Mouse (Mus musculus): ENCODE results near the gene Bmp3. TPM values are rescaled to one million over a fixed set of nuclear protein-coding genes. Genes with fewer than 3 reads are reported as not detected.

Bmp3 gene
- 1.1 TPM for polyA plus RNA-seq (2015; fragmentation: Illumina TruSeq; extraction: RNeasy Lipid Tissue Mini Kit (QIAGEN cat#74804); ENCODE audit: insufficient read depth, low replicate concordance)

DNA sequence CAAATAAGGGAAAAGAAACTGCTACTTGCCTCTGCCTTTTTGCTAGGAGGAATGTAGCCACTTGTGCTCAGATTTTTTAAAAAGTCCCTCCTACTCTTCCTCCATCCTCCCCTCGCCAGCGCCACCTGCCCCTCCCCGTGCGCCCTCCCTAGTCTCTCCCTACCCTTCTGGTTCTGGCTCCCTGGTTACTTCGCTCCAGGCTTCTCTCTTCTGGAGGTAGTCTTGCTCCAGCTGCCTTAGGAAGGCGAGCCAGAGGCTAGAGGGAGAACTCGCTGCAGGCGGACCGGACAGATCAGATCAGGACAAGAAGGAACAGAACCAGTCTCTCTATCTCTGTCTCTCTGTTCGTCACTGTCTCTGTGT is at the start of gene Bmp3:
Bmp3 (plus strand) TSS at position 152 of the 363 bp plus-strand sequence.

Other genes with a start within 250 kb of the Bmp3 start
- gene Prkg2, start 182.9 kb downstream of the Bmp3 start, polyA plus RNA-seq (2015; fragmentation: Illumina TruSeq; extraction: RNeasy Lipid Tissue Mini Kit (QIAGEN cat#74804); ENCODE audit: insufficient read depth, low replicate concordance): 0.06 TPM

All from spleen, adult 10 weeks (tissue).